Mouse (Mus musculus) olfactory bulb, adult 2 months (tissue): Measurements from ENCODE around the gene Eif2b5.

Source experiments
- CTCF ChIP-seq: fragments of 200-500 bp; IDR thresholded peaks from 2 replicates; pipeline ENCODE4 v1.5.1; 2012; ENCODE audit warnings: low read depth, mild to moderate bottlenecking, low read length, moderate library complexity; ENCODE audit not compliant: insufficient read depth
- POLR2A ChIP-seq: fragments of 200-500 bp; IDR thresholded peaks from 2 replicates; pipeline ENCODE4 v1.6.1; 2012; ENCODE audit warnings: mild to moderate bottlenecking, low read depth, low read length, moderate library complexity; ENCODE audit not compliant: insufficient read depth

GRCm38 (mm10) chr16:20540438-20540837, 41.8 kb downstream of the Eif2b5 start:
- TF ChIP-seq CTCF (no peak), POLR2A (no peak)
